Mouse (Mus musculus) cerebellum, postnatal 25 days (tissue): ENCODE measurements around the gene Entpd6.
A peak's percentile ranks its signal among the peaks of the same experiment; 100 is the strongest.

Experiments used
- DNase-seq, 2 experiments: peaks; one replicate each; pipeline ENCODE4 v3.0.0; 2021; ENCODE audit warnings: mixed read lengths in 2 of 2

Gene Entpd6

GRCm38 (mm10) chr2:150748854-150749253, at the start of gene Entpd6:
Gene Entpd6 (plus strand): TSS chr2:150749042.
- peak; percentile 95 to 96 for DNase-seq

- no peak for DNase-seq
Measured at GRCm38 (mm10) chr2:150712167-150712674, 36.6 kb upstream of the Entpd6 start.

GRCm38 (mm10) chr2:150735756-150736576, 12.9 kb upstream of the Entpd6 start:
- DNase-seq = no peak

GRCm38 (mm10) chr2:150737881-150738280, 11.0 kb upstream of the Entpd6 start:
- no peak for DNase-seq

- DNase-seq = no peak
Measured at GRCm38 (mm10) chr2:150740145-150740841, 8.5 kb upstream of the Entpd6 start.

GRCm38 (mm10) chr2:150741405-150741804, 7.4 kb upstream of the Entpd6 start:
- DNase-seq = peak in 1 of 2 experiments; percentile 31

GRCm38 (mm10) chr2:150745016-150745415, 3.8 kb upstream of the Entpd6 start:
- DNase-seq = no peak

- no peak for DNase-seq
Measured at GRCm38 (mm10) chr2:150749283-150749682, 441 bp downstream of the Entpd6 start.

GRCm38 (mm10) chr2:150750129-150750979, 1.5 kb downstream of the Entpd6 start:
- DNase-seq = peak in 1 of 2 experiments; percentile 36

GRCm38 (mm10) chr2:150755016-150755415, 6.2 kb downstream of the Entpd6 start:
- no peak for DNase-seq

GRCm38 (mm10) chr2:150761476-150761875, 12.6 kb downstream of the Entpd6 start:
- DNase-seq = no peak

GRCm38 (mm10) chr2:150765619-150766018, 16.8 kb downstream of the Entpd6 start:
- peak in 1 of 2 experiments; percentile 47 for DNase-seq

GRCm38 (mm10) chr2:150766083-150766862, 17.4 kb downstream of the Entpd6 start:
- peak; percentile 33 to 45 for DNase-seq

- no peak for DNase-seq
Measured at GRCm38 (mm10) chr2:150768678-150769077, 19.8 kb downstream of the Entpd6 start.

GRCm38 (mm10) chr2:150770747-150771146, 21.9 kb downstream of the Entpd6 start:
- peak; percentile 28 to 62 for DNase-seq

GRCm38 (mm10) chr2:150771169-150771568, 22.3 kb downstream of the Entpd6 start:
- no peak for DNase-seq

- DNase-seq = no peak
Measured at GRCm38 (mm10) chr2:150771996-150772395, 23.2 kb downstream of the Entpd6 start.

GRCm38 (mm10) chr2:150772466-150773119, 23.8 kb downstream of the Entpd6 start:
- no peak for DNase-seq

- DNase-seq = no peak
Measured at GRCm38 (mm10) chr2:150782801-150783200, 34.0 kb downstream of the Entpd6 start.

- peak; percentile 86 to 91 for DNase-seq
Measured at GRCm38 (mm10) chr2:150786251-150787180, 37.7 kb downstream of the Entpd6 start, which contains the start of gene Pygb. Gene Pygb (plus strand): TSS chr2:150786735.
